Mouse (Mus musculus) stomach, postnatal 0 days (tissue): ENCODE results near the gene Ctdspl2.
A peak's percentile ranks its signal among the peaks of the same experiment; 100 is the strongest.

Experiments
- CTCF ChIP-seq: IDR thresholded peaks from 2 replicates; pipeline ENCODE4 v1.5.1; 2016; ENCODE audit warnings: antibody characterized with exemption, low read depth, mild to moderate bottlenecking, moderate library complexity
- EP300 ChIP-seq: optimal IDR thresholded peaks from 2 replicates; pipeline ENCODE3; 2016; ENCODE audit warnings: antibody characterized with exemption

DNA sequence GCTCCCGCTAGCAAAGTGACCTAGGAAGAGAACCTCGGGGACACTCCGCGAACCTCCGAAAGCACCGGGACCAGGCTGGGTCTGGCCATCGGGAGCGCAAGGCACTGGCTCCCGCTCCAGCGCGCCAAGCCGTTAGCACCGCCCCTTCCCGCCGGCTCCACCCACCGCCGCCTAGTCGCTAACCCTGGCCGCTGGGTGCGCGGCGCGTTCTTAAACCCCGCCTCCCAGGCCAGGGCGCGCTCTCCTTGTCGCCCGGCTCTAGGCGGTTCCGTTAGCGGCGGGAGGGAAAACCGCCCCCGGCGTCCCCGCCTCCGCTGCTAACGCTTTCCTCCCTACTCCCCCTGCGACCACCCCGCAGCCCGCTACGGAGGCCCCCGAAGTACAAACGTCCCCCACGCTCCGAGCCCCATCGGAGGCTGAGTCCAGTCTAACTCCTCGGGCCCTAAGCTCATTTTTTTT, at the start of gene Ctdspl2, which contains the start of gene Mageb3:
- peak; percentile 46; the same call in 1 of the 2 replicates for TF ChIP-seq CTCF
- TF ChIP-seq EP300, result no peak
